Mouse (Mus musculus): ENCODE measurements around the gene Dip2c.

GRCm38 (mm10) chr13:9451952-9452351 lies 175.6 kb downstream of the Dip2c start:
- no peak for TF ChIP-seq FLI1 (IDR thresholded peaks at IDR 0.05; ENCODE audit: low read length)
- TF ChIP-seq GATA1 (IDR thresholded peaks at IDR 0.05; ENCODE audit: borderline replicate concordance, low read length): no peak

All from megakaryocyte, embryonic 14.5 days (primary cell).